Mouse (Mus musculus) C2C12 (cell line): ENCODE measurements around the gene Rab38. TPM values are rescaled to one million over a fixed set of nuclear protein-coding genes. Genes with fewer than 3 reads are reported as not detected.

Source experiments
- H3K27me3 ChIP-seq: one replicate; pipeline ENCODE4 v1.6.1; 2011; ENCODE audit not compliant: control insufficient read depth, insufficient read depth, insufficient read length
- H3K36me3 ChIP-seq: one replicate; pipeline ENCODE4 v1.6.1; 2011; ENCODE audit not compliant: control insufficient read depth, insufficient read depth
- H3K4me3 ChIP-seq: one replicate; pipeline ENCODE4 v1.5.1; 2011; ENCODE audit warnings: mild to moderate bottlenecking, control low read depth; ENCODE audit not compliant: poor library complexity, insufficient read depth, severe bottlenecking
- H3K79me2 ChIP-seq: one replicate; pipeline ENCODE4 v1.6.1; 2011; ENCODE audit not compliant: control insufficient read depth, insufficient read depth
- H3K79me3 ChIP-seq: one replicate; pipeline ENCODE4 v1.6.1; 2011; ENCODE audit warnings: low read depth, control low read depth
- H3ac ChIP-seq: one replicate; pipeline ENCODE3; 2011; ENCODE audit warnings: low read depth; ENCODE audit not compliant: control insufficient read depth, insufficient read length
- CEBPB ChIP-seq: IDR thresholded peaks from one replicate; pipeline ENCODE4 v1.6.1; 2011; ENCODE audit warnings: low read depth, mild to moderate bottlenecking, control low read depth, moderate library complexity
- CTCF ChIP-seq: IDR thresholded peaks from one replicate; pipeline ENCODE4 v1.5.1; 2011; ENCODE audit not compliant: control insufficient read depth, insufficient read depth, insufficient read length
- FOSL1 ChIP-seq: IDR thresholded peaks from one replicate; pipeline ENCODE4 v1.8.0; 2011; ENCODE audit warnings: mild to moderate bottlenecking, low read length; ENCODE audit not compliant: poor library complexity, insufficient read depth, severe bottlenecking
- MAX ChIP-seq: IDR thresholded peaks from one replicate; pipeline ENCODE4 v1.6.1; 2011; ENCODE audit warnings: mild to moderate bottlenecking, control low read depth
- MYOD1 ChIP-seq: IDR thresholded peaks from one replicate; pipeline ENCODE4 v1.6.1; 2011; ENCODE audit warnings: low read depth; ENCODE audit not compliant: control insufficient read depth, insufficient read length
- MYOG ChIP-seq: IDR thresholded peaks from one replicate; pipeline ENCODE4 v1.6.1; 2011; ENCODE audit not compliant: control insufficient read depth, insufficient read length; ENCODE audit errors: extremely low read depth
- USF1 ChIP-seq: IDR thresholded peaks from one replicate; pipeline ENCODE4 v1.6.1; 2011; ENCODE audit warnings: low read depth, mild to moderate bottlenecking, control low read depth, moderate library complexity
- polyA plus RNA-seq: library from polyadenylated mRNA; unstranded; fragments of >200 nt; fragmentation: generic; extraction: Trizol; gene quantifications from one replicate; pipeline ENCODE4 v1.2.1, GENCODE M21; 2012; ENCODE audit warnings: missing spikeins

Gene Rab38
- polyA plus RNA-seq, 1 experiment = 0.04 TPM

- Histone ChIP-seq H3K79me3 (no peaks in the 10 kb centered on the region), H3K36me3 (no peaks in the 10 kb centered on the region), H3K27me3 (no peaks in the 10 kb centered on the region), H3K79me2 (no peaks in the 10 kb centered on the region), H3ac (no peak overlapping the region), H3K4me3 (no peak overlapping the region)
- TF ChIP-seq MAX = no peak
- TF ChIP-seq FOSL1 = no peak
- TF ChIP-seq MYOD1 = no peak
- no peak for TF ChIP-seq USF1
- TF ChIP-seq CEBPB = no peak
- no peak for TF ChIP-seq CTCF
- no peak for TF ChIP-seq MYOG
Observed at GRCm38 (mm10) chr7:88442649-88443048, 12.6 kb downstream of the Rab38 start.

DNA sequence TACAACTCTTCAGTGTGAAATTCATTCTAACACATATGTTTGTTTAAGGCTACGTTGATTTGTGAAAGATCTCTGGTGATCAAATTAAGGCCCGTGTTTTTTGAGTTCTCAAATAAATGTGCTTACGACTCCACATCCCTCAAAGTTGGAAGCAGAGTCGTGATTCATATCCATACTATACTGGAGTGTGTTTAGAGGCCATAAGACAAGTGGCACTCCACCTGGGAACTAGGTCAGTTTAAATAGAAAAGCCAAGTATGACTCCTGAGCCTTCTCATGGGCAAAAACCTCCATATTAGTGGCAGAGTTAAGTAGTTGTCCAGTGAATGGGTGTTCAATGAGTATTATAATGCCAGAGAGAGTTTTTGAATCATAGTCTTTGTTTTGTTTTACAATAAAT is 13.4 kb downstream of the Rab38 start:
- Histone ChIP-seq H3K4me3 (no peak overlapping the region), H3K79me3 (no peaks in the 10 kb centered on the region), H3K36me3 (no peaks in the 10 kb centered on the region), H3K27me3 (no peaks in the 10 kb centered on the region), H3ac (no peak overlapping the region), H3K79me2 (no peaks in the 10 kb centered on the region)
- TF ChIP-seq MYOD1 = no peak
- TF ChIP-seq FOSL1 = no peak
- no peak for TF ChIP-seq CEBPB
- no peak for TF ChIP-seq CTCF
- no peak for TF ChIP-seq MYOG
- TF ChIP-seq USF1 = no peak
- TF ChIP-seq MAX = no peak

- H3ac ChIP-seq = no peak overlapping the region
- no peak overlapping the region for H3K4me3 ChIP-seq
- no peaks in the 10 kb centered on the region for H3K36me3 ChIP-seq
- TF ChIP-seq USF1 = no peak
- no peak for TF ChIP-seq MYOG
- TF ChIP-seq FOSL1 = no peak
- TF ChIP-seq CEBPB = no peak
- no peak for TF ChIP-seq MYOD1
- no peak for TF ChIP-seq CTCF
- no peaks in the 10 kb centered on the region for H3K79me2 ChIP-seq
- H3K79me3 ChIP-seq = no peaks in the 10 kb centered on the region
- H3K27me3 ChIP-seq = no peaks in the 10 kb centered on the region
Observed at GRCm38 (mm10) chr7:88445320-88445903, 15.3 kb downstream of the Rab38 start.

DNA sequence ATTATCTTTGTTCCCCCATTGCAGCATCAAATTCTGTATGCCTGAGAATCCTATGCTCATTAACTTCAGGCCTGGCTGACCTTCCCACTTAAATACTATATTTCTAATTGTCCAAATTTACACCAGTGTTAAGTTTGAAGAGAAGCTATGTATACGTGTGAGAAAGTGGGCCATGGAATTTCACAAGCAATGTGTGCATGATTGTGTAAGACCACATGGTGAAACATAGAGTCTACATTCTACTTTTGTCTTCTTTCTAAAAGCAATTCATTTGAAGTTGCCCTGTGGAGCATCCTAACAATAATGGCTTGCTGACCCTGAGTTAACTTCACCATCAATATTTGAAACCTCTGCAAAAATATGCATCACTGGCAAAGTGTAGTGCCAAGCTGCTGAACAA is 23.2 kb downstream of the Rab38 start:
- Histone ChIP-seq H3K79me3 (no peaks in the 10 kb centered on the region), H3ac (no peak overlapping the region), H3K36me3 (no peaks in the 10 kb centered on the region), H3K79me2 (no peaks in the 10 kb centered on the region), H3K27me3 (no peaks in the 10 kb centered on the region), H3K4me3 (no peak overlapping the region)
- TF ChIP-seq FOSL1 (no peak), MYOG (no peak), CEBPB (no peak), USF1 (no peak), MYOD1 (no peak), MAX (no peak), CTCF (no peak)

- TF ChIP-seq CTCF (no peak), MYOD1 (no peak), MYOG (no peak), CEBPB (no peak), USF1 (no peak), FOSL1 (no peak), MAX (no peak)
- Histone ChIP-seq H3K27me3 (no peaks in the 10 kb centered on the region), H3ac (no peak overlapping the region), H3K79me2 (no peaks in the 10 kb centered on the region), H3K4me3 (no peak overlapping the region), H3K79me3 (no peaks in the 10 kb centered on the region), H3K36me3 (no peaks in the 10 kb centered on the region)
Observed at GRCm38 (mm10) chr7:88457827-88458226, 27.8 kb downstream of the Rab38 start.

DNA sequence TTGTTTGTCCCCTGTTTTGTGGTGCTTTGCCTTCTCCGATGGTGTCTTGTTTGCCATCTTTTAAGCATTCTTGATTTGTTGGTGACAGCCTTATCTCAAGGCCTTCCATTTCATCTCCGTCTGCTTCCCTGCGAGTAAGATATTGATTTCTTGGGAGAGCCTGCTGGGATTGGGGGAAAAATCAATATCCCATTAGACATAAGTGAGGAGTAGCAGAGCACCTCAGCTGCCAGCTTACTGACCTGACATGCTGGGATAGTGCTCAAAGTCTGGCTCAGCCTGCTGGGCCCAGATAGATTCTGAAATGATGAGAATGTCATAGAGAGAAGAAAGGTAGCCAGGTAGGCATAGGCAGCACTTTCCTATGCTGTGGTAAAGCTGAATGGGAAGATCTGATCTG is 37.7 kb downstream of the Rab38 start:
- Histone ChIP-seq H3K36me3 (no peaks in the 10 kb centered on the region), H3K4me3 (no peak overlapping the region), H3K27me3 (no peaks in the 10 kb centered on the region), H3K79me3 (no peaks in the 10 kb centered on the region), H3ac (no peak overlapping the region), H3K79me2 (no peaks in the 10 kb centered on the region)
- TF ChIP-seq MYOD1 (no peak), FOSL1 (no peak), MYOG (no peak), CEBPB (no peak), USF1 (no peak), CTCF (no peak), MAX (no peak)
